Mouse (Mus musculus) heart, postnatal 10 days (tissue): ENCODE measurements around the gene Gtpbp8. TPM values are rescaled to one million over a fixed set of nuclear protein-coding genes. Genes with fewer than 3 reads are reported as not detected.

Experiments used
- DNase-seq, 2 experiments: peaks; one replicate each; pipeline ENCODE4 v3.0.0; 2021
- intact Hi-C: fragments of 180-260 bp; cut with DNase I; formaldehyde crosslinking; loops from one replicate; pipeline ENCODE4 v1.15.1; 2025
- total RNA-seq, 2 experiments: library from RNA; stranded (reverse); gene quantifications; 2 replicates each; pipeline ENCODE4 v1.2.3; 2021

The Gtpbp8 gene
- total RNA-seq, 2 experiments from 2014 or later: 13.3 to 13.8 TPM

DNA sequence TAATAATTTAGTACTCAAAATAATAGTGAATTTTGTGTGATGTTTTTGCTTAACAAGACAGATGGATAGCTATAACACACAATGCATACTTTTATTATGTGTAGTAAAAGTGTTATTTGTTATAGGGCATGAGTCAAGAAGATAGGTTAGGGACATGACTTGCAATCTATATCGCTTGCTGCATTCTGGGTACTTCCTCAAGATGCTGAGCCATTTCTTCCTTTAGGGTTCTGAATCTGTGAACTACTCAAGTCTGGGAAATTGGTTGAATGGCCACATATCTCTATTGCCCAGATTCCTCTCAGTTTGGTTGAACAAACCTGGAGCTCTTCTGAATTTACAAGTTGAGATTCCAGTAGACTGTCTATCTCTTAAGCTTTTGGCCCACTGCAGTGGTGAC is 53.6 kb downstream of the Gtpbp8 start:
- DNase-seq: no peak
- intact Hi-C loops: no loop called here

DNA sequence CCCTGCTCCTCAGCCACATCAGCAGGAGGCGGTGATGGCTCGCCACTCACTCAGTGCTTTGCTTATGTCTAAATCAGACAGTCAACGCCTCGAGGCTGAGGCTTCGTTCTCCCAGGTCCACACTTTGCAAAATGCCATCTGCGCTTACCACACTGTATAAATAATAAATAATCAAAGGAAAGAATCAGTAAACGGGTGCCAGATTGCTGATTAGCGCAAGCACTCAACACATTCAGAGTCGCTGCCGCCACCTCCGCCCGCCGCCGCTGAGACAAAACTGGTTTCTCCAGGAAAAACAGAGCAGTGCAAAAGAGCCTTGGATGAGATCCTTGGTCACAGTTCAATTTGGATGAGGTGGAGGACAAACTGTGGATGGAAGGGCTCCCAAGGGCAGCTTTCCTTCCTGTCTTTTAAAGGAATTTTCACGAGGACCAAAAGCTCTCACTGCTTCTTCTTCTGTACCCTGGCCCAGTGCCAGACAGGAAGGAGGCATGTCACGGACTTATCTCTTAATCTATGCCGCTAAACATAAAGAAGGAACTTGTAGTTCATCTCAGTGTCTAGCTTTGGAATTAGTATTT is 54.5 kb downstream of the Gtpbp8 start:
- intact Hi-C loops: no loop called here
- DNase-seq: peak; percentile 58 to 66

DNA sequence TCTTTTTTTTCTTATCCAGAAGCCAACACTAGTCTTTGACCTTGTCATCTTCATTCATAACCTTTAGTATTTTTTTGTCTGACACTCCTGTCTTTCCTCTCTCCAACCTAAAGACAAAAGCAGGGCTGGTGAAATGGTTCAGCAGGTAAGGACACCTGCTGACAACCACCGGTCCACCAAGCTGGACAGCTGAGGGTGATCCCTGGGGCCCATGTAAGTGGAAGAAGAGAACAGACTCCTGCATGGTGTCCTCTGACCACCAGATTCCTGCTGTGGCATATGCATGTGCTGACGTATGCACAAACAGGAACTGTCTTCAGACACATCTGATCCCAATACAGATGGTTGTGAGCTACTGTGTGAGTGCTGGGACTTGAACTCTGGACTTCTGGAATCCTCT is 55.1 kb downstream of the Gtpbp8 start:
- intact Hi-C loops: no loop called here
- no peak for DNase-seq

DNA sequence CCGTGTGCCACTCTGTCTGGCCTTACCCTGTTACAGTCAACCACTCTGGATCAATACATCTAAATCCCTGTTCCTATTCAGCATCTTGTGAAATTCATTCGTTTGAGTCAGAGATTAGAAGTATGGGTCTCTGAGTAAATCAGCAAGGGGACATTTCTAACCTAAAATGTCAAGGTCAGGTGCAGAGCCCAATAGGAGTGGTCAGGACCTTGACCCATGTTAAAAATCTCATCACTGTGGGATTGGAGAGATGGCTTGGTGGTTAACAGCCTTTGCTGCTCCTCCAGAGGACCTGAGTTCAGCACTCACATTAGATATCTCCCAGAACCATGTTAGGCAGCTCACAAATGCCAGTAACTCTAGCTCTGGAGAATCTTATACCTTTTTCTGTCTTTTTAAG is 55.7 kb downstream of the Gtpbp8 start:
- intact Hi-C loops: no loop called here
- DNase-seq: no peak

DNA sequence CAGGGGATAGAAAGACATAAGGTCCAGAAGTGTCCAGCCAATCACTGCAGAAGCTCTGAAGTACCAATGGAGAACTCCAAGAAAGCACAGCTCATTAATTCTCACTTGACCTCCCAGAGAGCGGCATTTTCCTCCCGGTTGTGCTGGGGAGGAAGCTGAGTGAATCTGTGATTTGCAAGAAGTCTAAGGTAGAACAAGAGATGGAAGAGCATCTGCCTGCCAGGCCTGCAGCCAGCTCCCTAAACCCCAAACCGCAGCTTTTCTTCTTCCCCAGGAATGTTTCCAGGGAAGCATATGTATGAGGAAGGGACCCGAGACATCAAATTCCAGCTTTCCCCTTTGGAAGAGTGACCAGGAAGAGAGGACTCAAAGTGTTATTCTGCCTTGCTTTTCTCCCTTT is 57.7 kb downstream of the Gtpbp8 start:
- DNase-seq: no peak

DNA sequence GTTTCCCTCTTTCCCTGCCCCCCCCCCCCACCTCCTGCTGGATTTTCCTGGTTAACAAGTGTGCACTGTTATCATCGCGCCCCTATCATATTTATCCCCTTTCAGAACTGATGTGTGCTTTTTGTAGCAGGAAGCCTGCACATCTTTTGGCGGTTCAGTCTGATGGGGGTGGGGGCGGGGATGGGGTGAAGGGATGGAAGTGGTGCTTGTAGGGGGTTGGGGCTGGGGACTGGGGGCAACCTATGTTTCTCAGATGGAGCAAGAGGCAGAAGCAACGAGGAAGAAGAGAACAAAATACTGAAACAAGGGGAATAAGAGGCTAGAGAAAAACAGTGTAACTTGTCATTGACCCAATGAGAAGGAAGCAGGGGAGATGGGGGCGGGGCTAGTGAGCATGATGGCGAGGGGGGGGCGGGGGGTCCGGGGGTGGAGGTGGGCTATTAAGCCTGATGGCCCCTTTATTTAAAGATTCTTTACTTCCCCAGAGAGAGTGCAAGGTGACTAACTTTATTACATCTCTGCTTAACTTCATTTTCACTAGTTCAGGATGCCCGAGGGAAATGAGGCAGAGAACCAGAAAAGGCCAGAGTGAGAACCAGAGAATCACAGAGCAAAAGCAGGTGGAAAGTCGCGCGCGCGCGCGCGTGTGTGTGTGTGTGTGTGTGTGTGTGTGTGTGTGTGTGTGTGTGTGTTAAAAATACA is 58.3 kb downstream of the Gtpbp8 start:
- intact Hi-C loops: no loop called here
- DNase-seq: no peak

More for the DNA sequence above, 57.7 kb downstream of the Gtpbp8 start:
- intact Hi-C loops: no loop called here

DNA sequence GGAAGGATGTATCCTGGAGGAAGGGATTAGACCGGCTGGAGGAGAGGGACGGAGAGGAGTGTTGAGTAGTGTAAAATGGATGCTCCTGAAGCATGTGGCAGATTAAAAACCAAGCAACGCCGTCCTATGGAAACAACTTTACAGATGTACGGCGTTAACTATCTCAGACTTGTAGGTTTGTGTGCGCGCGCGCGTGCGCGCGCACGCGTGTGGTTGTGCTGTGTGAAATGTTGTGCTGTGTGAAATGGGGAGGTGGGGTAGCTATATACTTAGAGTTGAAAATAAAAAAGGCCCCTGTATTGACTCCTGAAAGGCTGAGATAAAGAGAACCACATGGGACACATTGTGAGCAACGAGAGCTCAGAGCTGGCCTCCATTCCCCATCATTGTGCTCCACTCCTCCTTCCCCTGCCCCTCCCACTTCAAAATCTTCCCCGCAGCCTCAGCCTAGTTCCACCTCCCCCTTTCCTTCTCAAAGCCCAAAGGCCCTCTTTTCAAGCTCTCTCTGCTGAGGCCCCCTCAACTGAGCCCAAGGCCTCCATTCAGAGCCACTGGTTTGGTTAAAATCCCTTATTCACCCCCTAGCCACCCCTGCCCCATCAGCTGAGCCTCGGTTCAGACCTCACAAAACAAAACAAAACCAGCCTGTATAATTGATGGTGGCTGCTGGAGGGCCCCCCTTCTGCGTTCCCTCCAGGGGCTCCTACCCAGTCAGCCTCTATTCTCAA is 59.0 kb downstream of the Gtpbp8 start:
- intact Hi-C loops: no loop called here
- DNase-seq: no peak

Other genes with a start within 250 kb of the Gtpbp8 start
- gene Boc, start 187.5 kb downstream of the Gtpbp8 start, total RNA-seq: 1 to 10 TPM; 9.0 to 9.4 TPM
- gene Nepro, start 22.1 kb downstream of the Gtpbp8 start, total RNA-seq: 1 to 10 TPM; 5.4 to 5.9 TPM
- under 1 TPM; 0.20 to 0.50 TPM for gene Cd200r1, start 19.4 kb upstream of the Gtpbp8 start, total RNA-seq
- not detected for gene Cd200r4, start 65.4 kb upstream of the Gtpbp8 start, total RNA-seq
- not detected for gene Cd200r2, start 120.7 kb upstream of the Gtpbp8 start, total RNA-seq
- not detected for gene Cd200r3, start 197.3 kb upstream of the Gtpbp8 start, total RNA-seq